Comparison of ENCODE assay signal across 8 mouse cellular contexts in genomic region chr1:181353200-181354097, GRCm38 (mm10). TPM values are rescaled to one million over a fixed set of nuclear protein-coding genes. Genes with fewer than 3 reads are reported as not detected.
A peak's percentile ranks its signal among the peaks of the same experiment; 100 is the strongest.
DNase-seq lines count a peak whose midpoint lies in the region; ATAC-seq and TF ChIP-seq lines count a peak whose summit lies in the region.

No protein-coding gene starts in this region.

- DNase-seq in lung, adult 2 months, result peak; percentile 12
- DNase-seq in lung, postnatal 25 days (ENCODE audit: low spot score), result no peak
- DNase-seq in embryo, embryonic 11 days, result peak; percentile 30
- DNase-seq in forebrain, postnatal 0 days, result peak; percentile 54
- DNase-seq in liver, embryonic 14.5 days (ENCODE audit: low read depth in 3 of 3, low spot score in 3 of 3), result no peak
- DNase-seq in gastrocnemius, adult 8-10 months (ENCODE audit: low spot score in 2 of 2), result no peak
- no peak for DNase-seq in urinary bladder, postnatal 36 days (ENCODE audit: low spot score in 2 of 2)

- peak; percentile 16; the same call in 1 of the 2 replicates for ATAC-seq in forebrain, postnatal 0 days
- ATAC-seq in liver, embryonic 14.5 days (ENCODE audit: insufficient read depth), result no peak

- peak overlapping the region; percentile 35; the same call in 1 of the 2 replicates for H3K27ac ChIP-seq in forebrain, postnatal 0 days (ENCODE audit: low read depth, low read length)
- H3K27ac ChIP-seq in liver, embryonic 14.5 days, result no peak overlapping the region
- no peak overlapping the region for H3K27ac ChIP-seq in small intestine, adult 2 months (ENCODE audit: insufficient read depth, low read depth, low read length)

- H3K9ac ChIP-seq in forebrain, postnatal 0 days, result peak overlapping the region; percentile 64
- H3K9ac ChIP-seq in liver, embryonic 14.5 days (replicated peaks), result no peak overlapping the region

- H3K27me3 ChIP-seq in forebrain, postnatal 0 days (ENCODE audit: insufficient read depth, low read length), result no peaks in the 10 kb centered on the region
- peaks cover 79% of the 10 kb centered on the region for H3K27me3 ChIP-seq in liver, embryonic 14.5 days (ENCODE audit: control insufficient read depth, insufficient read depth, low read length)
- H3K27me3 ChIP-seq in small intestine, adult 2 months (ENCODE audit: control insufficient read depth, insufficient read depth, low read length), result peaks cover 31% of the 10 kb centered on the region

- no peak for TF ChIP-seq CTCF in lung, adult 2 months (IDR thresholded peaks at IDR 0.05; ENCODE audit: insufficient read depth, low read length)
- TF ChIP-seq CTCF in forebrain, postnatal 0 days (IDR thresholded peaks at IDR 0.05; ENCODE audit: low read depth), result 0 out of 2 replicates have a peak, but pooled peaks have one; percentile 10
- TF ChIP-seq CTCF in liver, embryonic 14.5 days (IDR thresholded peaks at IDR 0.05; ENCODE audit: low read depth), result no peak
- TF ChIP-seq CTCF in small intestine, adult 2 months (IDR thresholded peaks at IDR 0.05; ENCODE audit: extremely low read depth, insufficient read length, insufficient replicate concordance, low read depth, low read length), result no peak

- no peaks in the 10 kb centered on the region for H3K9me3 ChIP-seq in forebrain, postnatal 0 days (ENCODE audit: low read length)
- no peaks in the 10 kb centered on the region for H3K9me3 ChIP-seq in liver, embryonic 14.5 days (ENCODE audit: control insufficient read depth, low read length)

- TF ChIP-seq POLR2A in lung, adult 2 months (IDR thresholded peaks at IDR 0.05; ENCODE audit: borderline replicate concordance, extremely low read depth, low read depth, low read length), result no peak
- TF ChIP-seq POLR2A in small intestine, adult 2 months (IDR thresholded peaks at IDR 0.05; ENCODE audit: low read depth, low read length), result no peak

- no peaks in the 10 kb centered on the region for H3K36me3 ChIP-seq in forebrain, postnatal 0 days (ENCODE audit: insufficient read depth)
- no peaks in the 10 kb centered on the region for H3K36me3 ChIP-seq in liver, embryonic 14.5 days (replicated peaks; ENCODE audit: control insufficient read depth, insufficient read depth, low read depth)
- H3K36me3 ChIP-seq in small intestine, adult 2 months (ENCODE audit: control insufficient read depth, insufficient read depth, low read length), result no peaks in the 10 kb centered on the region

- WGBS in lung, adult 2 months, result 4% methylated on average over 33 of the region's 33 CpGs
- WGBS in forebrain, postnatal 0 days, result 5% methylated on average over 33 of the region's 33 CpGs
- 2% methylated on average over 33 of the region's 33 CpGs for WGBS in liver, embryonic 14.5 days (ENCODE audit: insufficient replicate concordance)
- WGBS in small intestine, adult 2 months, result 5% methylated on average over 33 of the region's 33 CpGs

- peaks cover 6% of the 10 kb centered on the region; the same call in 1 of the 2 replicates for H3K4me1 ChIP-seq in lung, adult 2 months (ENCODE audit: control insufficient read depth, insufficient read depth, low read length)
- H3K4me1 ChIP-seq in forebrain, postnatal 0 days (ENCODE audit: insufficient read depth), result peaks cover 7% of the 10 kb centered on the region
- H3K4me1 ChIP-seq in liver, embryonic 14.5 days (replicated peaks; ENCODE audit: control insufficient read depth in 2 of 2, insufficient read depth in 2 of 2, low read length in 1 of 2), result no peaks in the 10 kb centered on the region
- peaks cover 6% of the 10 kb centered on the region; the same call in 1 of the 2 replicates for H3K4me1 ChIP-seq in small intestine, adult 2 months (ENCODE audit: control insufficient read depth, insufficient read depth, insufficient read length, low read length)

- no peak for TF ChIP-seq EP300 in liver, embryonic 14.5 days (IDR thresholded peaks at IDR 0.05; ENCODE audit: low read depth)

- H3K4me3 ChIP-seq in lung, adult 2 months (replicated peaks; ENCODE audit: extremely low read depth, low read depth, low read length), result no peak overlapping the region
- peak overlapping the region; percentile 66 for H3K4me3 ChIP-seq in forebrain, postnatal 0 days (ENCODE audit: low read depth, low read length)
- H3K4me3 ChIP-seq in liver, embryonic 14.5 days (ENCODE audit: insufficient read depth in 1 of 2, low read depth in 2 of 2, low read length in 2 of 2), result no peak overlapping the region; a peak in 2 of 4 replicates
- peak overlapping the region; percentile 47 for H3K4me3 ChIP-seq in small intestine, adult 2 months (ENCODE audit: low read depth, low read length)

- peak overlapping the region; percentile 98 for H3K4me2 ChIP-seq in forebrain, postnatal 0 days (ENCODE audit: low read depth)
- H3K4me2 ChIP-seq in liver, embryonic 14.5 days (ENCODE audit: low read depth), result peak overlapping the region; percentile 60

RNA-seq across cellular contexts. Expression of gene Cnih3, which starts 1.0 kb away (rescaled TPM):
- polyA plus RNA-seq in lung, adult 2 months (2012; rRNA removed), result 0.25 TPM in 1 of 2 replicates, not detected in the other
- 62.4 and 80.8 TPM in 2 replicates for total RNA-seq in forebrain, postnatal 0 days (2014; rRNA removed)
- polyA plus RNA-seq in forebrain, postnatal 0 days (2015; fragmentation: Nextera tagmentation; extraction: Ambion mirVana), result 31.1 and 49.3 TPM in 2 replicates
- polyA plus RNA-seq in liver, embryonic 14.5 days (2012; rRNA removed), result 0.02 TPM in 1 of 2 replicates, not detected in the other
- not detected in 2 replicates for polyA plus RNA-seq in liver, embryonic 14.5 days (2014; fragmentation: Nextera tagmentation; extraction: Ambion mirVana)
- 0.08 and 0.10 TPM in 2 replicates for polyA plus RNA-seq in small intestine, adult 2 months (2012; rRNA removed)
- not detected for total RNA-seq in gastrocnemius, adult 8-10 months (2022)

Comparison
In these comparisons a context has a peak if more than half of its experiments do, and no peak if none do; other contexts are left out.
1. DNase-seq: peak in lung, adult 2 months (single experiment), embryo, embryonic 11 days (single experiment) and forebrain, postnatal 0 days (single experiment); none in lung, postnatal 25 days (single experiment), liver, embryonic 14.5 days (0 of 3), gastrocnemius, adult 8-10 months (0 of 2) and urinary bladder, postnatal 36 days (0 of 2).
2. H3K4me3 ChIP-seq: peak in forebrain, postnatal 0 days (single experiment) and small intestine, adult 2 months (single experiment); none in lung, adult 2 months (single experiment) and liver, embryonic 14.5 days (0 of 2).
3. RNA of gene Cnih3, which starts 1.0 kb away (polyA plus RNA-seq): 31.1 to 49.3 TPM in forebrain, postnatal 0 days; 0.25 TPM in lung, adult 2 months, 0.08 to 0.10 TPM in small intestine, adult 2 months and 0.02 TPM in liver, embryonic 14.5 days; every median in the first group is over 10 times any median in the second.